Mouse (Mus musculus) heart, adult 9 months (tissue): ENCODE results near the gene Pglyrp4.
"Not testable (repeated sequence)": the region's sequence is repeated elsewhere in the genome, so short reads cannot be mapped to it uniquely, and the experiment has no call there.

Experiments used
- DNase-seq, 2 experiments: peaks; one replicate each; pipeline ENCODE4 v3.0.0; 2022; ENCODE audit warnings: low spot score in 2 of 2

Gene Pglyrp4

GRCm38 (mm10) chr3:90726606-90727005 is at the start of gene Pglyrp4:
TSS of gene Pglyrp4 (plus strand) at chr3:90726906.
- DNase-seq = no peak

GRCm38 (mm10) chr3:90678656-90679055 is 48.0 kb upstream of the Pglyrp4 start:
- no peak for DNase-seq

- DNase-seq = no peak
Measured at GRCm38 (mm10) chr3:90683929-90684328, 42.8 kb upstream of the Pglyrp4 start.

- DNase-seq = no peak
Measured at GRCm38 (mm10) chr3:90686835-90687234, 39.9 kb upstream of the Pglyrp4 start.

- DNase-seq = no peak
Measured at GRCm38 (mm10) chr3:90693496-90693895, 33.2 kb upstream of the Pglyrp4 start.

GRCm38 (mm10) chr3:90695613-90696012 is 31.1 kb upstream of the Pglyrp4 start, which contains the start of gene S100a9:
TSS of gene S100a9 (minus strand) at chr3:90695721.
- no peak for DNase-seq

GRCm38 (mm10) chr3:90702244-90702643 is 24.5 kb upstream of the Pglyrp4 start:
- DNase-seq = no peak

GRCm38 (mm10) chr3:90708523-90709202 is 18.0 kb upstream of the Pglyrp4 start:
- DNase-seq = peak in 1 of 2 experiments; percentile 6

GRCm38 (mm10) chr3:90709591-90710460 is 16.9 kb upstream of the Pglyrp4 start:
- DNase-seq = peak; percentile 29 to 63

- DNase-seq = no peak
Measured at GRCm38 (mm10) chr3:90749658-90750057, 23.0 kb downstream of the Pglyrp4 start.

- not testable (repeated sequence) for DNase-seq
Measured at GRCm38 (mm10) chr3:90777776-90778175, 51.1 kb downstream of the Pglyrp4 start, which contains the start of gene Gm5849. TSS of gene Gm5849 (minus strand) at chr3:90777876.
